Mouse (Mus musculus) C2C12 (cell line): ENCODE results near the gene Armc10. TPM values are rescaled to one million over a fixed set of nuclear protein-coding genes. Genes with fewer than 3 reads are reported as not detected.

ENCODE experiments used
- H3K27me3 ChIP-seq: one replicate; pipeline ENCODE4 v1.6.1; 2011; ENCODE audit not compliant: control insufficient read depth, insufficient read depth, insufficient read length
- H3K36me3 ChIP-seq: one replicate; pipeline ENCODE4 v1.6.1; 2011; ENCODE audit not compliant: control insufficient read depth, insufficient read depth
- H3K4me3 ChIP-seq: one replicate; pipeline ENCODE4 v1.5.1; 2011; ENCODE audit warnings: mild to moderate bottlenecking, control low read depth; ENCODE audit not compliant: poor library complexity, insufficient read depth, severe bottlenecking
- H3K79me2 ChIP-seq: one replicate; pipeline ENCODE4 v1.6.1; 2011; ENCODE audit not compliant: control insufficient read depth, insufficient read depth
- H3K79me3 ChIP-seq: one replicate; pipeline ENCODE4 v1.6.1; 2011; ENCODE audit warnings: low read depth, control low read depth
- H3ac ChIP-seq: one replicate; pipeline ENCODE3; 2011; ENCODE audit warnings: low read depth; ENCODE audit not compliant: control insufficient read depth, insufficient read length
- CEBPB ChIP-seq: IDR thresholded peaks from one replicate; pipeline ENCODE4 v1.6.1; 2011; ENCODE audit warnings: low read depth, mild to moderate bottlenecking, control low read depth, moderate library complexity
- CTCF ChIP-seq: IDR thresholded peaks from one replicate; pipeline ENCODE4 v1.5.1; 2011; ENCODE audit not compliant: control insufficient read depth, insufficient read depth, insufficient read length
- FOSL1 ChIP-seq: IDR thresholded peaks from one replicate; pipeline ENCODE4 v1.8.0; 2011; ENCODE audit warnings: mild to moderate bottlenecking, low read length; ENCODE audit not compliant: poor library complexity, insufficient read depth, severe bottlenecking
- MAX ChIP-seq: IDR thresholded peaks from one replicate; pipeline ENCODE4 v1.6.1; 2011; ENCODE audit warnings: mild to moderate bottlenecking, control low read depth
- MYOD1 ChIP-seq: IDR thresholded peaks from one replicate; pipeline ENCODE4 v1.6.1; 2011; ENCODE audit warnings: low read depth; ENCODE audit not compliant: control insufficient read depth, insufficient read length
- MYOG ChIP-seq: IDR thresholded peaks from one replicate; pipeline ENCODE4 v1.6.1; 2011; ENCODE audit not compliant: control insufficient read depth, insufficient read length; ENCODE audit errors: extremely low read depth
- USF1 ChIP-seq: IDR thresholded peaks from one replicate; pipeline ENCODE4 v1.6.1; 2011; ENCODE audit warnings: low read depth, mild to moderate bottlenecking, control low read depth, moderate library complexity
- polyA plus RNA-seq: library from polyadenylated mRNA; unstranded; fragments of >200 nt; fragmentation: generic; extraction: Trizol; gene quantifications from one replicate; pipeline ENCODE4 v1.2.1, GENCODE M21; 2012; ENCODE audit warnings: missing spikeins

Gene Armc10
- polyA plus RNA-seq, 1 experiment, result 13.3 TPM

GRCm38 (mm10) chr5:21700272-21700821 lies 54.7 kb downstream of the Armc10 start:
- no peaks in the 10 kb centered on the region for H3K36me3 ChIP-seq
- TF ChIP-seq CEBPB, result no peak
- TF ChIP-seq MYOD1, result no peak
- no peak for TF ChIP-seq MYOG
- no peak for TF ChIP-seq MAX
- no peak for TF ChIP-seq CTCF
- TF ChIP-seq USF1, result no peak
- no peak for TF ChIP-seq FOSL1
- no peaks in the 10 kb centered on the region for H3K79me2 ChIP-seq
- H3K27me3 ChIP-seq, result no peaks in the 10 kb centered on the region
- H3K4me3 ChIP-seq, result peak overlapping the region; percentile 48
- no peaks in the 10 kb centered on the region for H3K79me3 ChIP-seq
- H3ac ChIP-seq, result no peak overlapping the region

GRCm38 (mm10) chr5:21700934-21701333 lies 55.3 kb downstream of the Armc10 start:
- Histone ChIP-seq H3K79me2 (no peaks in the 10 kb centered on the region), H3ac (peak overlapping the region; percentile 55), H3K36me3 (no peaks in the 10 kb centered on the region), H3K4me3 (peak overlapping the region; percentile 48), H3K27me3 (no peaks in the 10 kb centered on the region), H3K79me3 (no peaks in the 10 kb centered on the region)
- TF ChIP-seq FOSL1 (no peak), CEBPB (no peak), MYOG (no peak), USF1 (no peak), CTCF (no peak), MYOD1 (no peak), MAX (no peak)

DNA sequence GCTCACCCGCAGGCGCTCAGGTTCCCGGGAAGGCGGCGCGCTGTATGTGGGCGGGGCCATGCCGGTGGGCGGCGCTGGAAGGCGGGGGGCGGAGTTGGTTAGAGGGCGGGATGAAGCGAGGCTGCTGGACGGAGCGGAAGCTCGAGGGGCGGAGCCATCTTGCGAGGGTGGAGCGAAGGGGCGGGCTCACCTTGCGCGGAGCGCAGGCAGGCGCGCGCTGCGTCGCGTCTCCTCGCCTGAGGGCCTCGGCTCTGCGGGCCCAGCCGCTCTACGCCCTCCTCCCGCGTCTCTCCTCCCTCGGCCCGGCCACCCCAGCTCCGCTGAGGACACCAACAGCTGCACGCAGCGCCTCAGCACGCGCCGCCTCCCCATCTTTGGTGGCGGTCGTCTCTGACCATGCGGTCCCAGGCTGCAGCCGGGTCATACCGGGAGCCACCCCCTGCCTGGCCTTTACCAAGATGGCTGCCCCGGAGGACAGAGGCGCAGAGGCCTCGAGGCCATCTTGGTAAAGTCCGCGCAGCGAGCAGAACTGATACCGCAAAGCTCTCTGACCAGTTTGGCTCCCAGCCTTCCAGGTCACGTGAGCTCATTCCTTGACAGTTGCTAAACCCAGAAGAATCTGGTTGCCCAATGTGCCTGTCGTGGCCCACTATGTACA lies 55.9 kb downstream of the Armc10 start, which contains the start of gene Napepld:
Gene Napepld (minus strand): TSS at position 46 of the 658 bp plus-strand sequence.
- Histone ChIP-seq H3ac (peak within 1 kb of the TSS; percentile 95), H3K79me3 (no peaks in the 10 kb centered on the region), H3K27me3 (no peaks in the 10 kb centered on the region), H3K4me3 (peak within 1 kb of the TSS; percentile 48), H3K36me3 (no peaks in the 10 kb centered on the region), H3K79me2 (no peaks in the 10 kb centered on the region)
- TF ChIP-seq CEBPB (peak; percentile 80), MAX (peak; percentile 53), FOSL1 (no peak), USF1 (peak; percentile 99)

- TF ChIP-seq MAX (no peak), CTCF (no peak), MYOD1 (no peak), MYOG (no peak), CEBPB (no peak)
- no peaks in the 10 kb centered on the region for H3K79me2 ChIP-seq
Measured at GRCm38 (mm10) chr5:21702009-21702364, 56.4 kb downstream of the Armc10 start.

GRCm38 (mm10) chr5:21702873-21703475 lies 57.4 kb downstream of the Armc10 start:
- TF ChIP-seq FOSL1 (no peak), CTCF (no peak), CEBPB (no peak), MYOD1 (no peak), MAX (no peak), MYOG (no peak), USF1 (no peak)
- no peak overlapping the region for H3K4me3 ChIP-seq
- no peak overlapping the region for H3ac ChIP-seq
- no peaks in the 10 kb centered on the region for H3K36me3 ChIP-seq
- H3K79me3 ChIP-seq, result no peaks in the 10 kb centered on the region
- H3K79me2 ChIP-seq, result no peaks in the 10 kb centered on the region
- H3K27me3 ChIP-seq, result no peaks in the 10 kb centered on the region

More at GRCm38 (mm10) chr5:21702009-21702364, 56.4 kb downstream of the Armc10 start:
- no peaks in the 10 kb centered on the region for H3K27me3 ChIP-seq
- no peak overlapping the region for H3K4me3 ChIP-seq
- no peaks in the 10 kb centered on the region for H3K36me3 ChIP-seq
- no peaks in the 10 kb centered on the region for H3K79me3 ChIP-seq
- H3ac ChIP-seq, result no peak overlapping the region
